In genomic region chr2:52859466-52859840, GRCm38 (mm10) we compare ENCODE assay signal across 8 mouse cellular contexts. TPM values are rescaled to one million over a fixed set of nuclear protein-coding genes. Genes with fewer than 3 reads are reported as not detected.
A peak's percentile ranks its signal among the peaks of the same experiment; 100 is the strongest.
DNase-seq lines count a peak whose midpoint lies in the region; ATAC-seq lines count a peak whose summit lies in the region.

No protein-coding gene starts in this region.

- H3K4me3 ChIP-seq in heart, embryonic 14.5 days (ENCODE audit: control insufficient read depth in 1 of 2, insufficient read depth in 1 of 2, low read depth in 1 of 2, low read length in 2 of 2): peak overlapping the region in 1 of 2 experiments; percentile 89; a peak in 2 of 4 replicates
- peak overlapping the region; percentile 96 for H3K4me3 ChIP-seq in limb, embryonic 11.5 days (ENCODE audit: low read depth, low read length)
- H3K4me3 ChIP-seq in neural tube, embryonic 15.5 days (replicated peaks): peak overlapping the region; percentile 99

- no peak overlapping the region for H3K9ac ChIP-seq in heart, embryonic 14.5 days (ENCODE audit: low read length)
- H3K9ac ChIP-seq in limb, embryonic 11.5 days (ENCODE audit: low read length): peak overlapping the region; percentile 96
- peak overlapping the region; percentile 89 for H3K9ac ChIP-seq in neural tube, embryonic 15.5 days (replicated peaks)

- H3K27me3 ChIP-seq in heart, embryonic 14.5 days (ENCODE audit: control insufficient read depth, insufficient read depth, low read length): 0 out of 2 replicates have a peak, but pooled peaks cover 3% of the 10 kb centered on the region
- H3K27me3 ChIP-seq in limb, embryonic 11.5 days (ENCODE audit: control insufficient read depth, insufficient read depth, low read length): no peaks in the 10 kb centered on the region
- no peaks in the 10 kb centered on the region for H3K27me3 ChIP-seq in neural tube, embryonic 15.5 days (replicated peaks)

- DNase-seq in urinary bladder, postnatal 25 days (ENCODE audit: low spot score): peak; percentile 10
- no peak for DNase-seq in urinary bladder, adult 2 months (ENCODE audit: low spot score)
- peak; percentile 42 for DNase-seq in limb, embryonic 11.5 days (ENCODE audit: low spot score)
- DNase-seq in spleen, adult 12 weeks (ENCODE audit: low spot score): no peak
- no peak for DNase-seq in adrenal gland, adult 8-10 months
- DNase-seq in thymus, adult 18-20 months: no peak

- peak overlapping the region; percentile 97 for H3K4me2 ChIP-seq in heart, embryonic 14.5 days (ENCODE audit: low read length)
- peak overlapping the region; percentile 84 for H3K4me2 ChIP-seq in limb, embryonic 11.5 days (ENCODE audit: low read depth, severe bottlenecking)
- H3K4me2 ChIP-seq in neural tube, embryonic 15.5 days: peak overlapping the region; percentile 83

- H3K4me1 ChIP-seq in heart, embryonic 14.5 days (ENCODE audit: control insufficient read depth in 2 of 2, insufficient read depth in 2 of 2, low read length in 2 of 2): peaks cover 0 to 4% of the 10 kb centered on the region in 2 experiments; a peak in 2 of 4 replicates
- peaks cover 26% of the 10 kb centered on the region for H3K4me1 ChIP-seq in limb, embryonic 11.5 days (ENCODE audit: control insufficient read depth, insufficient read depth, low read length)
- H3K4me1 ChIP-seq in neural tube, embryonic 15.5 days: peaks cover 38% of the 10 kb centered on the region

- WGBS in heart, embryonic 14.5 days: 28% methylated on average over 7 of the region's 7 CpGs
- 2% methylated on average over 7 of the region's 7 CpGs for WGBS in limb, embryonic 11.5 days
- WGBS in neural tube, embryonic 15.5 days: 3% methylated on average over 7 of the region's 7 CpGs

- ATAC-seq in heart, embryonic 14.5 days (ENCODE audit: insufficient number of reproducible peaks, insufficient read depth, low FRiP score, low read depth): no peak
- no peak for ATAC-seq in limb, embryonic 11.5 days (ENCODE audit: insufficient number of reproducible peaks, low FRiP score, low TSS enrichment, low read depth)
- ATAC-seq in neural tube, embryonic 15.5 days (ENCODE audit: low FRiP score): no peak

- no peak overlapping the region for H3K27ac ChIP-seq in heart, embryonic 14.5 days (replicated peaks in 1 of 2; ENCODE audit: control insufficient read depth in 1 of 2, insufficient read depth in 1 of 2, low read depth in 2 of 2, low read length in 2 of 2)
- H3K27ac ChIP-seq in limb, embryonic 11.5 days (replicated peaks; ENCODE audit: low read depth, low read length): peak overlapping the region; percentile 79
- H3K27ac ChIP-seq in neural tube, embryonic 15.5 days (replicated peaks): peak overlapping the region; percentile 88

- H3K36me3 ChIP-seq in heart, embryonic 14.5 days (ENCODE audit: control insufficient read depth, insufficient read depth, low read length): no peaks in the 10 kb centered on the region
- 0 out of 2 replicates have a peak, but pooled peaks cover 2% of the 10 kb centered on the region for H3K36me3 ChIP-seq in limb, embryonic 11.5 days (ENCODE audit: control insufficient read depth, insufficient read depth, low read length)
- H3K36me3 ChIP-seq in neural tube, embryonic 15.5 days: no peaks in the 10 kb centered on the region

- no peaks in the 10 kb centered on the region for H3K9me3 ChIP-seq in heart, embryonic 14.5 days (ENCODE audit: control insufficient read depth, low read length)
- H3K9me3 ChIP-seq in limb, embryonic 11.5 days (ENCODE audit: control insufficient read depth, low read length): no peaks in the 10 kb centered on the region
- no peaks in the 10 kb centered on the region for H3K9me3 ChIP-seq in neural tube, embryonic 15.5 days (replicated peaks)

RNA-seq across cellular contexts. Expression of gene Fmnl2, which starts 1.8 kb away (rescaled TPM):
- polyA plus RNA-seq in urinary bladder, adult 2 months (2012; rRNA removed): 17.9 and 21.4 TPM in 2 replicates
- 1.1 and 1.7 TPM in 2 replicates for polyA plus RNA-seq in heart, embryonic 14.5 days (2014; fragmentation: Nextera tagmentation; extraction: Ambion mirVana)
- 10.4 and 11.2 TPM in 2 replicates for polyA plus RNA-seq in limb, embryonic 11.5 days (2014; fragmentation: Nextera tagmentation; extraction: Ambion mirVana)
- polyA plus RNA-seq in neural tube, embryonic 15.5 days (2015; fragmentation: Nextera tagmentation; extraction: Ambion mirVana): 7.7 and 8.8 TPM in 2 replicates
- 10 to 100 TPM; 22.0 to 56.8 (median 34.7) TPM for total RNA-seq in adrenal gland, adult 8-10 months (2022)

Comparison
In these comparisons a context has a peak if more than half of its experiments do, and no peak if none do; other contexts are left out.
1. DNase-seq: peak in urinary bladder, postnatal 25 days (single experiment) and limb, embryonic 11.5 days (single experiment); none in urinary bladder, adult 2 months (single experiment), spleen, adult 12 weeks (single experiment), adrenal gland, adult 8-10 months (single experiment) and thymus, adult 18-20 months (0 of 2).
2. H3K27ac ChIP-seq: peak in limb, embryonic 11.5 days (single experiment) and neural tube, embryonic 15.5 days (single experiment); none in heart, embryonic 14.5 days (0 of 2).
3. Peak in every context shown above with its lines, with median percentiles within 50 percentile points of each other: H3K4me2 ChIP-seq.